Mouse (Mus musculus) thymus, postnatal 25 days (tissue): Measurements from ENCODE around the gene 1700016K19Rik.
A peak's percentile ranks its signal among the peaks of the same experiment; 100 is the strongest.

ENCODE experiments used
- DNase-seq: peaks from one replicate; pipeline ENCODE4 v3.0.0; 2022

The 1700016K19Rik gene

DNA sequence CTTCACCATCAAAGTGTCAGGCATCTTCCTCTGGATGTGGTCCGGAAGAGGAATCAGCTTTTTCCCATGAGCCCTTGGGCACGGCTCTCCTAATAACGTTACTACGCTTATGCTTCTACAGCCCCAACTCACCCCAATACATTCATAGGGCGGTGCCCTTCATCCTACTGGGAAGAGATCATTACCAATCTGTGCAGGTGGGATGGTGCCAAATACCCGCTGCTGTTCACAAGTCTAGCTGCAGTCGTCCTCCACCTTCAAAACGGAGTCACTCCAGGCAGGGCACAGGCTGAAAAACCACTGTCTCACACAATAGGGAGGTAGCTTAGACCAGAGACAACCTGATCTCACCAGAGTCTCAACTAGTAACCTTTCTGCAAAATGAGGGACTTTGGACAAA lies 35.5 kb downstream of the 1700016K19Rik start:
- DNase-seq, result no peak

DNA sequence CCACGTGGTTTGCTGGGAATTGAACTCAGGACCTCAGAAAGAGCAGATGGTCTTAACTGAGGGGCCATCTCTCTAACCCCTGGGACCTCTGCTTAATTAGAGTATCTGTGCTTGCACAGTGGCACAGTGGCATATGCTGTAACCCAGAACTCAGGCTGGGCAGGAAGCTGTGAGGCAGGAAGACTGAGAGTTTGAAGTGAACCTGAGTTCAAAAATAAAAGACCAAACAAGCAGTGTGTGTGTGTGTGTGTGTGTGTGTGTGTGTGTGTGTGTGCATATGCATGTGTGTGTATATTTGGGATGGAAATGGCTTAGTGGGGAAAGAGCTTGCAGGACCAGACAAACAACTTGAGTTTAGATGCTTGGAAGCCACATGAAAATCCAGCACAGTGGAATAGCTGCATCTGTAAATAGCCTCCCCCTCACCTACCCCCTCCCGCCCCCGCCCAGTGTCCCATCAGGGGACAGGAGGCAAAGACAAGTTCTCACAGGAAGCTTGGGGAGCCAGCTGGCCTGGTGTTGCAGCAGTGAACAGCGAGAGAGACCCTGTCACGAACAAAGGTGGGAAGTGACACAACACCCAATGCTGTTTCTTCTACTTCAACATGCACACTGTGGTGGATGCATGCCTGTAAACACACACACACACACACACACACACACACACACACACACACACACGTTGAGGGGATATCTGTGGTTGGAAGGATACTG lies 38.0 kb downstream of the 1700016K19Rik start:
- peak; percentile 34 for DNase-seq

DNA sequence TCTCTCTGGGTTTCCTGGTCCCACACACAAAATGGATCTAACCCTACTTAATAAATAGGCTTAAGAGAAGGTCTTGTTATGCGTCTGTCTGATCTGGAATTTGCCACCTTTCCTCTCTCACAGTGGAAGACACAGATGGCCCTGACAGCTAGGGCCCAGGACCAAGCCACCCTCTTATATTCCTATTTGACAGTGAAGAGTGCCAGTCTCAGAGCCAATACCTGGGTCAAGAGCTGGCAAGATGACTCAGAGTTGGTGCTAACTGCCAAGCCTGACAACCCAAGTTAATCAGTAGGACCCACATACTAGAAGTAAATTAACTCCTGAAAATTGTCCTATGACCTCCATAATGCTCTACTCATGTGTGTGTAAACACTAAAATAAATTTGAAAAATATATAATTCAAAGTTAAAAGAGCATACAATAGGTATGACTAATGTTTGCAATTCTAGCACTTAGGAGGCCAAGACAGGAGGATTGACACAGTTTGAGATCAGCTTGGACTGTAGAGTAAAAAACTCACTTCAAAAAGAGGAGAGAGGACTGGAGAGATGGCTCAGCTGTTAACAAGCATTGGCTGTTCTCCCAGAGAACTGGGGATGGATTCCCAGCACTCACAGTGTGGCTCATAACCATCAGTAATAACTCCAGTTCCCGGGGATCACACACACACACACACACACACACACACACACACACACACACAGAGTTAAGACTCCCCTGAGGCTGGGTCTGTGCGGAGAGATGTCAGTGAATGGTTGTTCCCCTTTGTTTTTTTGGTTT lies 39.8 kb downstream of the 1700016K19Rik start:
- DNase-seq, result no peak

DNA sequence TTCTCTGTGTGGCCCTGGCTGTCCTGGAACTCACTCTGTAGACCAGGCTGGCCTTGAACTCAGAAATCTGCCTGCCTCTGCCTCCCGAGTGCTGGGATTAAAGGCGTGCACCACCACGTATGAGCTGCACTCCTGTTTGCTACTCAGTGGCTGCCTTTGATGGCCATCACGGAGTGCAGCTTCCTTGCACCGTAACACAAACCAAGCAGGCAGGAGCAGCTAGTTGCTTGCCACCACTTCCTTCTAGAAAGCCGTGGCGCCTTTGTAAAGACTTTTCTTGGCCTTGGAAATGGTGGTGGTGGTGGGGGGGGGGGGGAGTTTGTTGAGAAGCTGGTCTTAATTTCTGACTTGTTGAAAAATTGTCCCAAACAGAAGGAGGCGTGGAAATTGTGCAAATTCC lies 40.4 kb downstream of the 1700016K19Rik start:
- peak; percentile 11 for DNase-seq

DNA sequence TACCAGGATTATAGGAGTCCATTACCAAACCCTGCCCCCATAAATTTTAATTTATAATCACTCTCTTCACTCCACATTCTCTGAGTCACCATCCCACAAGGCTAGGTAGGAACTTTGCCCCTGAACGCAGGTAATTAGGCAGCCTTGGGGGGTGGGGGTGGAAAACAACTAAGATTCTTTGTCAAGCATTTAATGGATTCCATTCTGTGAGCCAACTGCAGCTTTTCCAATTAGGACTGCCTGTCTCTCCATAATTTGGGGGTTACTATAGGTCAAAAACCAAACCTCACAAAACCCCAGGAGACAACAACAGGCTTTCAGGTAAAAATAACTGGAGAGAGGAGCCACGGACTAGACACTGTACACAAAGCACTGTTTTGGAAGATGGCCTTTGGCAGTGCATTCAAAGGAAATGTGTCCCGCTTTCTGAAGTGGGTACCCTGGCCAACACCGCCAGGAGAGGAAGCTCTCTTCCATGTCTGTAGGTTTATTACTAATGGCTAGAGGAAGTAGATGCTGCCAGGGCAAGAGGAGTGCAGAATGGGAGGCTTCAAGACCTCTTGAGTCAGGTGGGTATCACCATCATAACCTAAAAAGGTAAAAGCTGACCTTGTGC lies 41.2 kb downstream of the 1700016K19Rik start:
- DNase-seq, result no peak

DNA sequence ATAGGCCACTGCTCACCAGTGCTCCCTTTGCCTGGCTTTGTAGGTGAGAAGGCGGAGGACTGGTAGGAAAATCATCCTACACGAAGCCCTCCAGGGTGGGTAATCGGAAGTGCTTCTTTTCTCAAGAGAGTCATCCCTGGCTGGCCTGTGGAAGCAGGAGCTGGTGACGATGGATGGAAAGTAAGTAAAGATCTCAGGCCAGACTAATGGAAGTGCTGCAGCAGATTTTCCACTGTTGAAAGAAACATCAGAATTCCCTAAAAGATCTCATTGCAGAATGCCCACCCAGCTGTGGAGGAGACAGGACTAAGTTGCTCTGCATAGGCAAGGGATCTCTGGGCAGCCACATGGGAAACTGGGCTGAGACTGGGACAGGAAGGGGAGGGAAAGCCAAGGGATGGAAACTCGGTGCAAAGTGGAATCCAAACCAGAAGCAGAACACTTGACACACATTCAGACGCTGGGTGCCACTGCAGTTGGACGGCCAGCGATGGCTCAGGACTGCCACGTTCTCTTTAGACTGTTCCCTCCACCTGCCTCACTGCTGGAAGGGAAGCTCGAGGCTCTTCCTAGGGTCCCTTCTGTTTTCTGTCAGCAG lies 42.4 kb downstream of the 1700016K19Rik start:
- no peak for DNase-seq

DNA sequence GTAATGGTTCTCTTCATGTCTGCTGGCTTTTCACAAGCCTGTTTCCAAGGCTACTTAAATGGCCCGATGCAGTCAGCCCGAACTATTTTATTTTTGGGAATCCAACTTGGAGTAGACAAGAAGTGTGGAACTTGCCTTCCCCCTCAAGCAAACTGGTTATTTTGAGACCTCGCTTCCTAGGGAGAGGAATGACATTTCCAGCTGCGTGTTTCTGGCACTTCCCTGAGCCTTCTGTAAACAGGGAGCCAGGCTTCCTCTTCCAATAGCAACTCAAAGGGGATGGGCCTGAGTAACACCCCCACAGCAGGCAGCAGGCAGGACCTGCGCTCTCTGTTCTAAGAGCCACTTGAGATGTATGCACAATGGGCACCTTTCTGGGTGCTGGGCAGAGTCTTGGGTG lies 43.2 kb downstream of the 1700016K19Rik start:
- no peak for DNase-seq

DNA sequence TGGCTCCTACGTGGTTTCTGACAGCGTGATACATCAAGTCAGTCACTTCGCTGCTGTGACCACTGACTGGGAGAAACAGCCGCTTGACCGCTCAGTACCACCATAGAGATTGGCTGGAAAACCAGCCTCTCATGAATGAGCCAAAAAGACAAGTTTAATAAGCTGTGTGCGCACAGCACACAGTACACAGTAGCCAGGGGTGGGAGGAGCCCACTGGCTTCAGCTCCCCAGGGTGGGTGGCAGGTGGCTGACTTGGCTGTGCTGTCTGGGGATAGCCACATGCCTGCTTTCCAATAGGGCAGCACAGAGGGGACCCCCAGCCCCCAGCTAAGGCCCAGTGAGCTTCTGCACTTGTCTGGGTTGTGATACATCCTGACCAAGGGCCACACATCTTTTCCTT lies 44.8 kb downstream of the 1700016K19Rik start:
- no peak for DNase-seq

DNA sequence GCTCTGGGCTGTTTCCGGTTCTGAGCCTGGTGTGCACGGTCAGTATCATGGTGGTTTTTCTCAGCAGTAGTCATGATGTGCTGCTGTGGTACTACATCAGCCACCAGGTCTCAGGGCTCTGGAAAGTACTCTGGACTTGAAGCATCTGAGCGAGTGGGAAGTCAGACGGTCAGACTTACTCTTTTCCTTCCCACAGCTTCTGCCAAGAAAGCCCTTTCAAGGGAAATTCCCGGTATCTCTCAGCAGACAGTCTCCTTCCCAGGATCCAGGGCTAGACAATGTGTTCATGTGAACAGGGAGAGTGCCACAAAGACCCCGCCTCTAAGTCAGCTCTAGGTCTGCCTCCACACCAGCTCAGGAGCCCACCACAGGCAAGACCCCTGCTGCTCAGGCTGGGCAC lies 45.7 kb downstream of the 1700016K19Rik start:
- no peak for DNase-seq

DNA sequence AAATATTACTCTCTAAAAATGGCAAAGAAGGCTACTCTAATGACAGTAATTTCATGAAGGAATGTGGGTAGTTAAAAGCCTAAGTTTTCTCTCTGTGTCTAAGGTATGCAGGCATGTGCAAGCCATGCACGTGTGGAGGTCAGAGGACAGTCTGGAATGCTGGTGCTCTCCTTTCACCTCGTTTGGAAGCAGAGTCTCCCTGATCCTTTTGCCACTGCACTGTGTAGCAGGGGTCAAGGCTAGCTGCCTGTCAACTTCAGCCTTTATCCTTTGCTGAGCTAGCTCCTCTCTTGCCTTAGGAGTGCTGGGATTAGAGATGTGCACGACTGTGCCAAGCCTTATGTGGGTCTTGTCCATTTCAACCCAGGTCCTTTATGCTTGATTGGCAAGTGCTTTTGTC lies 50.8 kb downstream of the 1700016K19Rik start:
- DNase-seq, result no peak

DNA sequence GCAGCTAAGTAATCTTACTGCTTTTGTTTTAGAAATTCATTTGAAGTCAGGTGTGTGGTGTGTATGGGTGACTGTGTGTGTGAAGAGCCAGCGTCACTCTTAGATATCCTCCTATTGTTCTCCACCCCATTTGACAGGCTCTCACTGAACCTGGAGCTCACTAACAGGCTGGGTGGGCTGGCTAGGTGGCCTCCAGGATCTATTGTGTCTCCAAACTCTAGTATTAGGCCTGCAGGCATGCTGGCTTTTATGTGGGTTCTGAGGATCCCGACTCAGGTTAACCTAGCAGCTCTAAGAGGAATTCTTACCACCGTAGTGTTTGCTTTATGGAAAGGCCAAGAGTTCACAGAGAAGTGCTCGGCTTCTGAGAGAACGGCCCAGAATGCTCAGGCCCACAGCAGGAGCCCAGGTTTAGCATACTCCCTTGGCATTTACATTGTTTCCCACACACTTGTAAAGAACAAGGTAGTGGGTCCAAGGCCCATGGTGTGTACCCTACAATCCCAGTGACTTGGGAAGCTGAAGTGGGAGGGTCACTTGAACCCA lies 51.3 kb downstream of the 1700016K19Rik start:
- no peak for DNase-seq

DNA sequence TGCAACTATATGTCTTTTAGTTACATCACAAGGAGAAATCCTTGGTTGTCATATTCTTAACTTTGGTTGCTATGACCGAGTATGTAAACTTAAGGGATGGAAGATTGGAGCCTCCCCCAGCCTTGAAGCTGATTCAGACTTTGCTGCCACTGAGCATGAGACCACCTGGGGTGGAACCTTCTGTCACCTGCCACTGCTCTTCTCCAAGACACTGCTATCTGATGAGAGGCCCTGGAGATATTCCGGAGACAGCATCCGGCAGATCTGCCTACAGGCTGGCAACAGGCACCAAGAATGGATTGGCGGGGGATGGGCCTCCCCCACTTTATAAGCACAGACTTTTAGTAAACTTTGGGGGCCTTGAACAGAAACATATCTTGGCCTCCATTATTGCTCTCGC lies 52.8 kb downstream of the 1700016K19Rik start:
- DNase-seq, result no peak
